Mouse (Mus musculus): Measurements from ENCODE around the gene Tspan13.
A peak's percentile ranks its signal among the peaks of the same experiment; 100 is the strongest.

Gene Tspan13

DNA sequence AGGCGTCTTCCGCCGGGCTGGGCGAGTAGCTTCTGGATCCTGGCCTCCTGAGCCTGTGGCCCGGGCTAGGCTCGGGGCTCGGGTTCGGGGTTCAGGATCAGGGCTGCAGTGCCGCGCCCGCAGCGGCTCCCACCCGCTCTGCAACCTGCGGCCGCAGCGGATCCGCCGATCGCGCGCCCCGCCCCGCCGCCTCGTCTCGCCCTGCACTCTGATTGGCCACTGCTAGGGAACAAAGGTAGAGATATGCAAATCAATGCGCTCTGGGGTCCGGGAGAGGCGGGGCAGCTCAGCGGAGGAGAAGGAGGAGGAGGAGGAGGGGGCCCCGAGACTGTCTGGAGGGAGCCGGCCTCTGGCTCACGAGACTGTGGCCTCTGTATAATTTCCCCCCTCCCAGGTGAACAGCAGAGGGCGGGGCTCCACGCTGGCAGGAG lies at the start of gene Tspan13:
TSS of gene Tspan13 (minus strand) at position 153 of the 431 bp plus-strand sequence.
- peak; percentile 97 for DNase-seq

DNA sequence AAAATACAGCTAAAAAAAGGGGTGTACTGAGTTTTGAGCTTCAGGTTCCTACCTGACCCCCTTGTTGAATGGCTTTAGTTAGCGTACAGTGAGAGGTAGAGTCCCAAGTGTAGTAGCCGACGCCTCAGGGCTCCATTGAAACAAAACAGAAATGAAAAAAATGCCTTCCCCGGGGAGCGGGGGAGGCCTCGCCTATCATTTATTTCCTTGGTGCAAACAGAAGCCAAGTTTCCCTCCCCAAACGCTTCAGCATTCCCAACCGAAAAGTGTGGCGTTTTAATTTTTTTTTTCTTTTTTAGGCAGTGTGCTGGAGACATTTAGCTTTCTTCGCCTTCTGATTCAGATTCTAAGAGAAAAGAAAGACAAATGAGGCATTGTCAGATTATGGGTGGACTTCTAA lies 49.7 kb upstream of the Tspan13 start:
- no peak for DNase-seq

DNA sequence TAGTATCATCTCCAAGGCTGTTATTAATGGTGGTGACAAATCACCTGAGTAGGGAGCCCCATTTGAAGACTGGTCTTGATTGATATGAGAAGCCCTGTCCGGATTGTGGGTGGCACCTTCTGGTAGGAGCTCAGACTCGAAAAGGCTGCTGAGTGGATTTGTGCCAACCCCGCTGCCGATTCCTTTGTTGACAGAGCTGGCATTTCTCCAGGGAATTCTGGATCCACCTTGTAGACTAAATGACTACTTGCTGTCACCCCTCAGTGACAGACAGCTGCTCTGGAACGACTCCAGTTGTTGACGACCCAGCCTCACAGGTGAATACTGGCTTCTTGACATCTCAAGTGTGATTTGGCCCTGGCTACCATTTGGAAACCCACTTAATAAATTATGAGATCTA lies 46.9 kb upstream of the Tspan13 start:
- DNase-seq: no peak

DNA sequence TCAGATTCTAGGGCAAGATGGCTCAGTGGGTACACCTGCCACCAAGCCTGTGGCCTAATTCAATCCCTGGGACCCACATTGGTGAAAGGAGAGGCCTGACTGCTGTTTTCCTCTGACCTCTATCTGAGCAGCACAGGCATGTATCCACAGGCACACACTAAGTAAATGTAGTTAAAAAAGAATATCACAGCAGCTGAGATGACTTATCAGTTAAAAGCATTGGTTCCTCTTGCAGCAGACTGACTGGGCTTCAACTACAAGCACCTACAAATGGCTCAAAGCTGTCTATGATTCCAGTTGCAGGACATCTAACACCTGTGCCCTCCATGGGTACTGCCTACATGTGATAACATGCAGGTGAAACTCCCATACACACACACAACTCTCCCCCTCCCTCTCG lies 46.5 kb upstream of the Tspan13 start:
- no peak for DNase-seq

DNA sequence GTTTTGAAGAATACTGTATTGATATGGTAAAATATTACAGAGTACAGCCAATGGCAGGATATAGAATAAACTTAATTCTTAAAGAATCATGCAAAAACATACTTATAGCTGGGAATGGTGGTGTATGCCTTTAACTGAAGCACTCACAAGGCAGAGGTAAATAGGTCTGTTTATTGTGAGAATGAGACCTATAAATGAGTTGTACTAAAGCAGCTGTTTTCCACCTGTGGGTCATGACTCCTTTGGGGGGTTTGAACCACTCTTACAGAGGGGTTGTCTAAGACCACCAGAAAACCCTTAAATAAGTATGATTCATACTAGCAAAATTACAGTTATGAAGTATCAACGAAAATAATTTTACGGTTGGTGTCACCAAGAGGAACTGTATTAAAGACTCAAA lies 43.1 kb upstream of the Tspan13 start:
- no peak for DNase-seq

DNA sequence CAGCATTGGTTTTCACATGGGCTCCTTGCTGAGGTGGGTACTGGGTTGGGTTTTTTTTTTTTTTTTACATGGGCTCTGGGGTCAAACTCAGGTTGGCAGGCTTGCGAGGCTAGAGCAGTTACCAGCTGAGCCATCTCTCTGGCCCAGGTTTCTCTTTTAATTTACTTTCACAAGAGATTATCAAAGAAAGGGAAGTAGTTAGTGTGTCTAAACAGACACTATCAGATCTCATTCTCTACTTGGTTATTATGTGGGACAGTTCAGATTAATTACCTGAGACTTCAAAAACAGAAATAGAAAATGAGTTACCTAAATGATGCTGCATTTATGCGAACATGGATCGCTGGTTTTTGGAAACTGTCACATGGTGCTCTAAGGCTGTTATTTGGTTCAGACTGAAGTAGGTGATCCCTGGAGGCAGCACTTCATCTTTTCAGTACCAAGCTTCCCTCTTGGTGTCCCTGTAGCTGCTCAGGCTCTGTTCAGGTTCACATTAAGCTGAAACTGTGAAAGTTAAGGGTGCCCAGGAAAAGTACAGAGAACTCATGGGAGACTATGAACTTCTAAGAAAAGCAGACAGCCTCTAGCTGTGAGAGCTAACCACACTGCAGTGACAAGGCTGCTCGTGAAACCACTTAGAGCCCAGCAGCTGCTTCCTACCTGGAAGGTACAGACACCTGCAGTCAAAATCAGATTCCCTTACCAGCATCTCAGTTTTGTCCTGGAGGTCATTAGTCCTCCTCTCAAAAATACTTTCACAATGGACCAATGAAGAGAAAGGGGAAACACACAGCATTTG lies 36.0 kb upstream of the Tspan13 start:
- no peak for DNase-seq

DNA sequence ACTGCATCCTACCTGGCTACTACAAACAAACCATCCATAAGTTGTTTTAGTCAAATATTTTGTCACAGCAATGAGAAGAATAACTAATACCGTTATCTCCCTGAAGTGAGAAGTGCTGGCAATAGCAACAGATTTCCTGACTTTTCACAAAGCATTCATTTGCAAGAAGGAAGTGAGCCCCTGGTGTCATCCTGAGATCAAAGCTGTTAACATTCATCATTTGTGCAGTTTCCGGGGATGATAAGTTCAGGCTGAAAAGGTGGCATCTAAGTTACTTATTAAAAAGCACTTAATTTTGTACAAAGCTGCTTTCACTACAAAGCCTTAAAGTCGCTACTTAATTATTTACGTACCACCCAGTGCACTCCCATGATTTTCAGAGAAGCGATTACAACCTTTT lies 30.6 kb upstream of the Tspan13 start:
- DNase-seq: peak; percentile 22

DNA sequence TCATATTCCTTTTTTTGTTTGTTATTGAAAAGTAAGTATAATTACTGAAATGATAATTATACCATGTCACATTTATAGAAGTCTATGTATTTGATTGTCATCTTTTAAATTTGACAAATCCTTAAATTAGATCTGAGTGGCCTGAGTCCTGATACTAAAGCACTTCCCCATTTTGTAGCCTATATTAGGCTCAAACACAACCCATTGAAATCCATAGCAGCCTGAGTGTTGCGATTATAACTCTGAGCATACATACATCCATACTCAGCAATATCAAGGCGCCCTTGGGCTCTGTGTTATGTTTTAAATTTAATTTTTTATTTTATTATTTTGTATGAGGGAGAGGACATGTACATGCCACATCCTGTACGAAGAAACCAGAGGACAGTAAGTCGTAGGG lies 27.9 kb upstream of the Tspan13 start:
- no peak for DNase-seq

DNA sequence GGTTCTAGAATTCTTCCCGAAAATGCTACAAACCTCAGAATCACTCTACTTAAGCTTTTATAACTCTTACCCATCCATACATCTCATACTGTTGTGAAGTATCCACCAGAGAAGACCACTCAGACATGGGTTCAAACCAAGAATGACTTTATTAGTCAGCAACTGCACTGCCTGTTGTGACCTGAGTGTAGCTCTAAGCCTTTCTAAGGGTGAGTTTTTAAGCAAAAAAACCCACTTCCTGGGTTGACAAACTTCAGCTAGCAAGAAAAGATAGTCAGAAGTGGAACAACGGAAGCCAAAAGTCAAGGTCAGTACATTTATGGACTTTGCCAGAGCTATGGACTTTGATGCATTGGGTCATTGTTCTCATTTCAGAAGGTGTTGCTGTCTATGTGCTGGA lies 25.2 kb upstream of the Tspan13 start:
- no peak for DNase-seq

DNA sequence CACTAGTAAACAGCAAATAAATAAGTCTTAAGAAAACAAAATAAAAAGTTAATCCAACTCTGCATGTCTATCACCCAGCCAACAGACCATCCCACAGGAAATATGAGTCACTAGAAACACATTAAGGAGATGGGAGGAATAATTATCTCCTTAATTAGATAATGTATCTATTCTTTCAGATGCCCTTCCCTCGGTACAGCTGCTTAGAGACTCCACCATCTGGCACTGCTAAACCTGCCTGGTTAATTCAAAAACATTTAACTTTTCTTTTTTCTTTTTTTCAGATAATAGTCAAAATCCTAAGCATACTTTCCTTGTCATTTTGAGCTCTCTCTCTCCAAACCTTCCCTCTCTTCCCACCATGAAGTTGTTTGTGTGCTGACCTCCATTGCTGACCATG lies 23.6 kb upstream of the Tspan13 start:
- DNase-seq: no peak

DNA sequence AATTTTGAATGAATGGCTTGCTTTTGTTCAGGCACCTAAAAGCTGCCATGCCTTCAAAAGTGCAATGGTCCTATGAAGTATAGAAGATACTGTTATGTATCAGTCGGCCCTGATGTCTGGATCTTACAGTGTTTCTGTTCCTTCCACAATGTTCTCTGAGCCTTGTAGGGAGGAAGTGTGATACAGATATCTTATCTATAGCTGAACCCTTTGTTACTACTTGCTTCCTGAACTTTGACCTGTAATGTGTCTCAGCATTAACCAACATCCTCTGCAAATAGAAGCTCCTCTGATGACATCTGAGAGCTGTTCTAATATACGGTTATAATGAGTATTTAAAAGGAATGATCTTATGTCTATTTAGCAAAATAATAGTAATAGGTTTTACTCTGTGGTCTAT lies 15.4 kb upstream of the Tspan13 start:
- DNase-seq: no peak

DNA sequence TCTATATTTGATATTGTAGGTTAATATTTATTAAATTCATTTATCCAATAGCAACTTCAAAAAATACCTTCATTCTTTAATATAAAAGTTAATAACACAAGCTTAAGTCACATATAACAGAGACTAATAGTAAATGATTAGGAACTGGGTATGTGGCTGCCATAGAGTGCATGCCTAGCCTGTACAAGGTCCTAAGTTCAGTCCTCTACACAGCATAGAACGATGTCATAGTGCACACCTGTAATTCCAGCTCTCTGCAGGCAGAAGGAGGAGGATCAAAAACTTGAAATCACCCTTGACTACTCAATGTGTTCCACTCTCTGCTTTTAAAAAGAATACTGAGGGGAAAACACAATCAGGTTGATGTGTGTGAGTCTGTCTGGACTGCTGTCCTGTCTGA lies 8.0 kb upstream of the Tspan13 start:
- DNase-seq: no peak

DNA sequence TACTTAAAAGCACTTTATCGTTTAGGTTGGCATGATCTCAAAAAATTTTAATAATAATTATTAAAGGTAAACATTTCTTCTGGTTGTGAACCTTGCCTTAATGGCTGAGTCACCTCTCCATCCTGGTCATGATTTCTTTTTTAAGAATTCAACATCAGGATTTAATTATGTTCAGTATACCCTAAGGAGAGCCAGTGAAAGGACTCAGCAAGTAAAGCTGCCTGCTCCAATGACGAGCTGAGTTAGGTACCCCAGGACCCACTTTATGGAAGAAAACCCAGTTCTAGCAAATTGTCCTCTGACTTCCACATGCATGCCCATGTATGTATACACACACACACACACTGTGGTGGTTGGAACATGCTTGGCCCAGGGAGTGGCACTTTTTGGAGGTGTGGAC lies 5.3 kb upstream of the Tspan13 start:
- DNase-seq: no peak

DNA sequence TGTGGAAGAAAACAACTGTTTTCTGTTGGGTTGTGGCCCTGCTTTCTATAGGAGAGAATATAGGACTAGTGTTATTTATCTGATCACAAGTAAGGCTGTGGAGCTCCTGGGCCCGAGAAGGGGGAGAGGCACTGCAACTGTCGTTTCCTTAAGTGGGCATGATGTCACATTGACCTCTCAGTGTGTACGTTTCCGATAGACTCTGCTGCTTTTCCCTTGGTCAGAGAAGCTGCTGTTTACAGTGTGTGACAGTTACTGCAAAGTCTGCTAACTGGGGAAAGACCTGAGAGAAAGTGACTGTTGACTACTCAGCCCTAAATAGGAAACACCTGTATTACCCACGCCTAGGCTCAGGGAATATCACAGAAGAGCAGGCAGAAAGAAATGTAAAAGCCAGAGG lies 3.9 kb upstream of the Tspan13 start:
- DNase-seq: peak; percentile 34

DNA sequence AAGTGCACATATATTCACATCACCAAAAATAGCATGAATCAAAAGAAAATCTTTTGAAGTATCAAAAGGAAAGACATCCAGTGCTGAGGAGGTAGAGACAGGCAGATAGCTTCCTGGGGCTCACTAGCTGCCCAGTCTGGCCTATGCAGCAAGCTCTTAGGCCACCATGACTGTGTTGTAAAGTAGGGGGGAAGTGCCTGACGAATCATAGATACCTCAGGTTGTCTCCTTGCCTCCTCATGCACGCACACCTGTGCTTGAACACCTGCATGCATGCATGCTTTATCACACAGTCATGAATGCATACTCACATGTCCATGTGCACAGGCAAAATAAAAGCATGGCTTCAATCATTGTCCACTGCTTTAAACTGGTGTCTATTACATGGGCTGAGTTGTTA lies 2.4 kb upstream of the Tspan13 start:
- DNase-seq: no peak

DNA sequence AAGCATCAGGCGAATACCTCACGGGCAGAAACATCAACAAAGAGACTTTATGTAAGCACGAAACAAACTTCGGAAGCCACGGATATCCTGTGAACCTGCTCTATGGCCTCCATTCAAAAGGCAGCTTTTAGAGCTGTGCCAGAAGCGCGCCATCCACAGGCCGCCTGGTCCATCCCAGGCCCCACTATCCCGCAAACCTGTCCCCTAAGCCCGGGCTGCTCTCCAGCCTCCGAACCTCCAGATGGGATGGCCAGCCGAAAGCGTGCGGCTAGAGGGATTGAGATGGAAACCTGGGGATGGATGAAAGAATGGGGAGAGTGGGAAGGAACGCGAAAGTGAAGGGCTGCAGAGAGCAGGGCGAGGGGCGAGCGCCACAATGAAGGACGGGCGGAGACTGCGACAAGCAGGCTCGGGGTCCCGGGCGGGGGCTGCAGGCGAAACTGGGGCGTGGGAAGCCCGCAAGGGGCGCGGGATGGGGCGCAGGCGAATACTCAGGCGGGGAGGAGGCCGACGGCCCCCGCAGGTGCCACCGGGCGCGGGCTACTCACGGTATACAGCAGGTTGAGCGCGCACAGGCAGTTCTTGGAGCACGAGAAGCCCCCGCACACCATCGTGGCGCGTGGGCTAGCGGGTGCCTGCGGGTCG lies 475 bp downstream of the Tspan13 start:
- DNase-seq: peak; percentile 73

DNA sequence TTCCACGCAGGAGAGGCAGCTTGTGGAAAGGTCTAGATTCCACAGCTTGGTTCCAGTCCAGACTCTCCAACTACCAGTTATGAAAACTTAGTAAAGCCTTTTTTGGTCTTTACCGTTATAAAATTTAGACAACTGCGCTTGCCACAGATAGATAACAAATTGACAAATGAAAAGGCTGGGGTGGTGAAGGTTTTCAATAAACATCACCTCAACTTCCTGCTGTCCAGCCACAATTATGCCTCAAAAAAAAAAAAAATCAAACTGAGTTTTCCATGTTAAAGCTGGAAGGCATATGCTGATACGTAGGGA lies 1.1 kb downstream of the Tspan13 start:
- DNase-seq: no peak

DNA sequence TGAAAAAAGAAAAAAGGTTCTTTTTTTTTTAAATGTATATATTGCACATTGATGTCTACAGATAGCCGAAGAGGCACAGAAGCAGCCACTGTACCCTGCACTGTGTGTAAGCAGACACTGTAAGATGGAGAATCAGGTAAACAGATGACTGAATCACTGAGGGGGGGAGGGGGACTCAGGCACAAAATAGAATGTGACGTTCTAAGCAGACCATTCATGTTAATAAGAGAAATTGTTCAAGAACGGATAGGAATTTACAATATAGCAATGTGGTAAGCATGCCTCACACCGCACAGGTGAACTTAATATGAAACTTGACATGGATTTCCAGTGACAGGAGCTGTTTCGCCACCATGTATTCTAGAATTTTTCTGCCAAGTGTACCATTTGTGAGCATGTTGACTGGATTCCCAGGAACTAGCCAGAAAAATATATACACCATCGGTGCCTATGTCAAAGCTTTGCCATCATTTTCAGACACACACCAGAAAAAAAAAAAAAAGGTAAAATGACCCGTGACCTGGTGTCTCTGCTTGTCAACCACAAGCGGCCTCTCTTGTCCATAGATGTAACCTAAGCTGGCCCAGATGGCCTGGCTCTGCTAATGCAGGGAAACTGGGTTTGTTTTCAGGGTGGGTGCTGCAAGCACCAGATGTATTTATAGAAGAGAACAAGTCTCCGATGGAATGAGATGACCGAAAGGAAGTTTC lies 1.6 kb downstream of the Tspan13 start:
- no peak for DNase-seq

DNA sequence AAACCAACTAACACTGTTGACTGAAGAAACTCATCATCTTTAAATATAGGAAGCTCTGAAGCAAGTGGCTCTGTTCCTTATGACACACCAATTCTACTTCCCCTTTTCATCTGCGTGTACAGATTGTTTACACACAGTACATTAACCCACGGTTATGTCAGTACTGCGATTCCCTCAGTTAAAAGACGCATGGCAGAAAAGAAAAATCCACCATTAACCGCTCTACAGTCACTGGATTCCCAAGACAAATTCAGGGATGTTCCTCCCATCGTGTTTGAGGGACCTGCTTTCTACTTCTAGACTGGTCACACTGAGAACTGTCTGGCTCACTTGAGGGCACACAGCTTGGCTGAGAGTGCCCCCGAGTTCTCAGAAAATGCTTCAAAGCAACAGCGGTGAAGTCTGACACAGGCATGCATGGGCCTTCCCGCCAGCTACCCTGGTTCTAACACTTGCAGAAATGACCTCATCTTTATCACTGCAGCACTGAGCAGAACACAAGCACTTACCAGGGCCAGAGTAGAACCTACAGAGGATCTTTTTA lies 2.7 kb downstream of the Tspan13 start:
- peak; percentile 42 for DNase-seq

DNA sequence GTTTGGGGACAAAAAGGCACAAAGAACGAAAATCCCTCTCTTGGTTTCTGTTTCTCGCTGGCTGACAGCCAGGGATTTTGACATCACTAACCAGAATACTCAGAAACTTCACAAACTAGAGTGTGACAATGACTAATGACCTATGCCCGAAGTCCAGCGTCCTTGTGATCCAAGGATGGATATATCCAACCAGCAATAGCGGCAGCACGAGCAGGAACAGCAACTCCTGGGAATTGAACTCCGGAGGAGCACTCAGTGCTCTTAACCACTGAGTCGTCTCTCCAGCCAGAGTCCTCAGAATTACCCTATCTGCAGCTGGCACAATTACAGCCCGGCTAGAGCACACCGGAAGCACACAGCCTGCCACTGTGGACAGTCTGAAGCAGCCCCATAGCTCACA lies 5.5 kb downstream of the Tspan13 start:
- no peak for DNase-seq

DNA sequence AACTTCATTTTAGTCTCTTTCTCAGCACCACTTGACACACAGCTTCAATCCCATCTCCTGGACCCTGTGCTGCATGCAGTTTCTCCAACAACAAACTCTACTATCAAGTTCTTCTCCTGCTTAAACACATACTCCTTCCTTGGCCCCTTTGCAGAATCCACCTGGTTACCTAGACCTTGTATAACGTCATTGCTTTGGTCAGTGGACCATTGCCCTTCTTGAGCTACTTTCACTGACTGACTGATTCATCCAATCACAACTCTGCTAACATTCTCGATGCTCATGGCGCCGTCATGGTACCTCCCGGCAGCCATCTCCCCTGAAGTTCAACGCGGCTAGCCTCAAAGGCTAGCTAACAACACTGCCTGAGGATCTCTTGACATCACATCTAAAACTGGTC lies 6.2 kb downstream of the Tspan13 start:
- no peak for DNase-seq

DNA sequence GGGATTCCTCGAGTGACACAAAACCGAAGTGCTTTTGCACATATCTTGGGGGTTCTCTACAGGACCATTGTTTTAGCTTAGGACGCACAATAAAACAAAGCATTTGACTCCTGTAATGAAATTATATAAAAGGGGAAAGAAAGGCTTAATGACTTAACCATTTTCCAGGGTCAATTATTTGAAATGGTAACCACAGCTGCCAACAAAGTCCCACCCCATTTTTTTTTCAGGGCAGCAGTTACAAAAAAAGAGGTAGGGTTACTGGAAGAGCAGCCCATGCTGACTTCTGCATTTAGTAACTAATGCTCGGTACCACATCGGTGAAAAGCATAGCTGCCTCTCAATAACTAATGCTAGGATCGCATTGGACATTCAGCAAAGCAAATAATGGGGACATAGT lies 6.8 kb downstream of the Tspan13 start:
- no peak for DNase-seq

DNA sequence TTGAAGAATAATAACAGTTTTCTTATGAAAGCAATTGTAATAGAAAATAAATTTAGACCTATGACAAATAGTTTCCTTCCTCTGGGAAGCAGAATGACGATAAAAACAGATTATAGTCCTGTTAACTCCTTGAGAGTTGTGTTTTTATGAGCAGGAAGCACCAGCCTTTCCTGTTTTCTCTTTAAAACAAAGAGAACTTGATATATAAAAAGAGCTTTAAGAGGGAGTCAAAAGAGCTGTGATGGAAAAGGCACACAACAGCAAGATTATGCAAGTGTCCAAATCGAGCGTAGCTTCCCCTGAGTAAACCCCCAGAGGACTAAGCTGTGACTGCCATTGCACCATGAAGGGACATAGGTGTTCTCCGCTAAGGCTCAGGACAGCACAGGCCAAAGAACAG lies 9.9 kb downstream of the Tspan13 start:
- DNase-seq: no peak
